Mouse (Mus musculus): Measurements from ENCODE around the gene Tubgcp6. TPM values are rescaled to one million over a fixed set of nuclear protein-coding genes. Genes with fewer than 3 reads are reported as not detected.

The Tubgcp6 gene
- polyA plus RNA-seq, 1 experiment from 2014 or later: 26.0 TPM

- H3K4me3 ChIP-seq: peak within 1 kb of the TSS; percentile 71
- under 1% methylated on average over 61 of the region's 61 CpGs for WGBS
Observed at GRCm38 (mm10) chr15:89149271-89150040, 26.5 kb upstream of the Tubgcp6 start, which contains the start of gene Mapk11. TSS of gene Mapk11 (minus strand) at chr15:89149628.

GRCm38 (mm10) chr15:89148496-89149270 lies 25.8 kb upstream of the Tubgcp6 start:
- peak; percentile 55 for DNase-seq (ENCODE audit: low spot score)
- H3K4me1 ChIP-seq (replicated peaks): peaks cover 72% of the 10 kb centered on the region

More at GRCm38 (mm10) chr15:89149271-89150040, 26.5 kb upstream of the Tubgcp6 start, which contains the start of gene Mapk11:
- Histone ChIP-seq H3K9me3 (no peaks in the 10 kb centered on the region), H3K27me3 (ENCODE audit: insufficient read depth, poor library complexity, severe bottlenecking) (peaks cover 43% of the 10 kb centered on the region), H3K27ac (peak within 1 kb of the TSS; percentile 94), H3K4me1 (replicated peaks) (peaks cover 72% of the 10 kb centered on the region), H3K36me3 (peaks cover 33% of the 10 kb centered on the region)
- DNase-seq (ENCODE audit: low spot score): peak; percentile 66

GRCm38 (mm10) chr15:89147895-89148294 lies 25.0 kb upstream of the Tubgcp6 start:
- peaks cover 71% of the 10 kb centered on the region for H3K4me1 ChIP-seq (replicated peaks)
- no peaks in the 10 kb centered on the region for H3K9me3 ChIP-seq
- DNase-seq (ENCODE audit: low spot score): no peak
- 44% methylated on average over 4 of the region's 4 CpGs for WGBS
- H3K27me3 ChIP-seq (ENCODE audit: insufficient read depth, poor library complexity, severe bottlenecking): peaks cover 44% of the 10 kb centered on the region
- H3K4me3 ChIP-seq: peak overlapping the region; percentile 71
- H3K36me3 ChIP-seq: peaks cover 37% of the 10 kb centered on the region
- H3K27ac ChIP-seq: no peak overlapping the region

More at GRCm38 (mm10) chr15:89148496-89149270, 25.8 kb upstream of the Tubgcp6 start:
- Histone ChIP-seq H3K36me3 (peaks cover 33% of the 10 kb centered on the region), H3K27ac (peak overlapping the region; percentile 94), H3K27me3 (ENCODE audit: insufficient read depth, poor library complexity, severe bottlenecking) (peaks cover 43% of the 10 kb centered on the region), H3K9me3 (no peaks in the 10 kb centered on the region), H3K4me3 (peak overlapping the region; percentile 71)
- WGBS: 5% methylated on average over 25 of the region's 25 CpGs

GRCm38 (mm10) chr15:89147456-89147855 lies 24.5 kb upstream of the Tubgcp6 start:
- 22% methylated on average over 10 of the region's 10 CpGs for WGBS
- H3K27me3 ChIP-seq (ENCODE audit: insufficient read depth, poor library complexity, severe bottlenecking): peaks cover 48% of the 10 kb centered on the region
- peaks cover 67% of the 10 kb centered on the region for H3K4me1 ChIP-seq (replicated peaks)
- H3K4me3 ChIP-seq: peak overlapping the region; percentile 71
- H3K9me3 ChIP-seq: no peaks in the 10 kb centered on the region
- peaks cover 41% of the 10 kb centered on the region for H3K36me3 ChIP-seq
- H3K27ac ChIP-seq: no peak overlapping the region
- DNase-seq (ENCODE audit: low spot score): peak; percentile 18

- no peaks in the 10 kb centered on the region for H3K9me3 ChIP-seq
- no peak for DNase-seq (ENCODE audit: low spot score)
- peak overlapping the region; percentile 76 for H3K27ac ChIP-seq
- peaks cover 67% of the 10 kb centered on the region for H3K4me1 ChIP-seq (replicated peaks)
- H3K4me3 ChIP-seq: peak overlapping the region; percentile 71
- WGBS: 19% methylated on average over 16 of the region's 16 CpGs
- H3K36me3 ChIP-seq: peaks cover 46% of the 10 kb centered on the region
- peaks cover 53% of the 10 kb centered on the region for H3K27me3 ChIP-seq (ENCODE audit: insufficient read depth, poor library complexity, severe bottlenecking)
Observed at GRCm38 (mm10) chr15:89147024-89147423, 24.1 kb upstream of the Tubgcp6 start.

GRCm38 (mm10) chr15:89146537-89146936 lies 23.6 kb upstream of the Tubgcp6 start:
- peak overlapping the region; percentile 71 for H3K4me3 ChIP-seq
- H3K36me3 ChIP-seq: peaks cover 46% of the 10 kb centered on the region
- H3K27ac ChIP-seq: peak overlapping the region; percentile 76
- peaks cover 66% of the 10 kb centered on the region for H3K4me1 ChIP-seq (replicated peaks)
- H3K27me3 ChIP-seq (ENCODE audit: insufficient read depth, poor library complexity, severe bottlenecking): peaks cover 56% of the 10 kb centered on the region
- H3K9me3 ChIP-seq: no peaks in the 10 kb centered on the region
- peak; percentile 45 for DNase-seq (ENCODE audit: low spot score)
- WGBS: 3% methylated on average over 27 of the region's 27 CpGs

GRCm38 (mm10) chr15:89145813-89146350 lies 23.0 kb upstream of the Tubgcp6 start:
- DNase-seq (ENCODE audit: low spot score): no peak
- Histone ChIP-seq H3K36me3 (peaks cover 46% of the 10 kb centered on the region), H3K4me1 (replicated peaks) (peaks cover 68% of the 10 kb centered on the region), H3K4me3 (peak overlapping the region; percentile 71; the same call in 1 of the 2 replicates), H3K9me3 (no peaks in the 10 kb centered on the region), H3K27me3 (ENCODE audit: insufficient read depth, poor library complexity, severe bottlenecking) (peaks cover 63% of the 10 kb centered on the region), H3K27ac (no peak overlapping the region; the same call in 1 of the 2 replicates)
- 76% methylated on average over 24 of the region's 24 CpGs for WGBS

- no peak overlapping the region for H3K4me3 ChIP-seq
- DNase-seq (ENCODE audit: low spot score): no peak
- peaks cover 70% of the 10 kb centered on the region for H3K27me3 ChIP-seq (ENCODE audit: insufficient read depth, poor library complexity, severe bottlenecking)
- peaks cover 68% of the 10 kb centered on the region for H3K4me1 ChIP-seq (replicated peaks)
- H3K9me3 ChIP-seq: no peaks in the 10 kb centered on the region
- H3K27ac ChIP-seq: no peak overlapping the region
- 91% methylated on average over 11 of the region's 11 CpGs for WGBS
- peaks cover 46% of the 10 kb centered on the region for H3K36me3 ChIP-seq
Observed at GRCm38 (mm10) chr15:89144965-89145364, 22.1 kb upstream of the Tubgcp6 start.

GRCm38 (mm10) chr15:89143134-89143533 lies 20.2 kb upstream of the Tubgcp6 start:
- DNase-seq (ENCODE audit: low spot score): no peak
- Histone ChIP-seq H3K9me3 (no peaks in the 10 kb centered on the region), H3K36me3 (peaks cover 46% of the 10 kb centered on the region), H3K4me1 (replicated peaks) (peaks cover 68% of the 10 kb centered on the region), H3K27me3 (ENCODE audit: insufficient read depth, poor library complexity, severe bottlenecking) (peaks cover 62% of the 10 kb centered on the region), H3K27ac (no peak overlapping the region), H3K4me3 (no peak overlapping the region)
- 86% methylated on average over 2 of the region's 2 CpGs for WGBS

- peaks cover 46% of the 10 kb centered on the region for H3K36me3 ChIP-seq
- no peak for DNase-seq (ENCODE audit: low spot score)
- 73% methylated on average over 4 of the region's 4 CpGs for WGBS
- H3K27me3 ChIP-seq (ENCODE audit: insufficient read depth, poor library complexity, severe bottlenecking): peaks cover 50% of the 10 kb centered on the region
- no peak overlapping the region for H3K4me3 ChIP-seq
- H3K9me3 ChIP-seq: no peaks in the 10 kb centered on the region
- no peak overlapping the region for H3K27ac ChIP-seq
- H3K4me1 ChIP-seq (replicated peaks): peaks cover 66% of the 10 kb centered on the region
Observed at GRCm38 (mm10) chr15:89141905-89142304, 19.0 kb upstream of the Tubgcp6 start.

GRCm38 (mm10) chr15:89141443-89141842 lies 18.5 kb upstream of the Tubgcp6 start:
- H3K27ac ChIP-seq: peak overlapping the region; percentile 88
- H3K4me3 ChIP-seq: peak overlapping the region; percentile 66
- DNase-seq (ENCODE audit: low spot score): peak; percentile 20
- WGBS: 21% methylated on average over 5 of the region's 5 CpGs
- peaks cover 45% of the 10 kb centered on the region for H3K27me3 ChIP-seq (ENCODE audit: insufficient read depth, poor library complexity, severe bottlenecking)
- H3K4me1 ChIP-seq (replicated peaks): peaks cover 61% of the 10 kb centered on the region
- H3K36me3 ChIP-seq: peaks cover 44% of the 10 kb centered on the region
- H3K9me3 ChIP-seq: no peaks in the 10 kb centered on the region

- H3K9me3 ChIP-seq: no peaks in the 10 kb centered on the region
- DNase-seq (ENCODE audit: low spot score): peak; percentile 79
- 1% methylated on average over 21 of the region's 21 CpGs for WGBS
- peaks cover 38% of the 10 kb centered on the region for H3K36me3 ChIP-seq
- H3K27ac ChIP-seq: peak within 1 kb of the TSS; percentile 88
- peaks cover 38% of the 10 kb centered on the region for H3K27me3 ChIP-seq (ENCODE audit: insufficient read depth, poor library complexity, severe bottlenecking)
- peaks cover 54% of the 10 kb centered on the region for H3K4me1 ChIP-seq (replicated peaks)
- H3K4me3 ChIP-seq: peak within 1 kb of the TSS; percentile 66
Observed at GRCm38 (mm10) chr15:89140659-89141252, 17.8 kb upstream of the Tubgcp6 start, which contains the start of gene Mapk12. TSS of gene Mapk12 (minus strand) at chr15:89140703.

All from hindbrain, embryonic 10.5 days (tissue).